In genomic region chr17:35994175-35994878, GRCm38 (mm10) we compare ENCODE assay signal across 8 mouse cellular contexts. TPM values are rescaled to one million over a fixed set of nuclear protein-coding genes. Genes with fewer than 3 reads are reported as not detected.
DNase-seq lines count a peak whose midpoint lies in the region; ATAC-seq and TF ChIP-seq lines count a peak whose summit lies in the region.

No protein-coding gene starts in this region.

- peak overlapping the region; percentile 62 for H3K4me2 ChIP-seq in embryonic facial prominence, embryonic 15.5 days (replicated peaks)
- H3K4me2 ChIP-seq in limb, embryonic 14.5 days (replicated peaks; ENCODE audit: low read depth, low read length, severe bottlenecking), result peak overlapping the region; percentile 77
- peak overlapping the region; percentile 69 for H3K4me2 ChIP-seq in midbrain, embryonic 16.5 days (ENCODE audit: low read length)

- H3K36me3 ChIP-seq in embryonic facial prominence, embryonic 15.5 days, result peaks cover 5% of the 10 kb centered on the region
- peaks cover 6% of the 10 kb centered on the region for H3K36me3 ChIP-seq in limb, embryonic 14.5 days (ENCODE audit: control insufficient read depth, insufficient read depth, low read length)
- H3K36me3 ChIP-seq in midbrain, embryonic 16.5 days (ENCODE audit: control insufficient read depth, insufficient read depth, low read length), result peaks cover 2% of the 10 kb centered on the region; the same call in 1 of the 2 replicates

- peak overlapping the region; percentile 54 for H3K9ac ChIP-seq in embryonic facial prominence, embryonic 15.5 days
- peak overlapping the region; percentile 56 for H3K9ac ChIP-seq in limb, embryonic 14.5 days (ENCODE audit: low read depth, low read length, severe bottlenecking)
- H3K9ac ChIP-seq in midbrain, embryonic 16.5 days (ENCODE audit: low read depth, low read length), result peak overlapping the region; percentile 60

- DNase-seq in 416B (ENCODE audit: low read depth), result peak; percentile 95
- peak; percentile 84 to 86 for DNase-seq in heart, adult 9 months (ENCODE audit: low spot score in 2 of 2)
- DNase-seq in kidney, adult 9 months, result peak; percentile 89
- peak; percentile 84 for DNase-seq in limb, embryonic 14.5 days (ENCODE audit: low spot score)
- DNase-seq in spleen, postnatal 10 days (ENCODE audit: low spot score in 2 of 2), result peak; percentile 69 to 84

- ATAC-seq in embryonic facial prominence, embryonic 15.5 days (ENCODE audit: insufficient number of reproducible peaks, low FRiP score, low TSS enrichment, low read depth), result peak; percentile 79
- peak; percentile 62 for ATAC-seq in limb, embryonic 14.5 days (ENCODE audit: low FRiP score, low read depth)
- peak; percentile 81 for ATAC-seq in midbrain, embryonic 16.5 days

- H3K27me3 ChIP-seq in embryonic facial prominence, embryonic 15.5 days, result no peaks in the 10 kb centered on the region
- H3K27me3 ChIP-seq in limb, embryonic 14.5 days (ENCODE audit: control insufficient read depth, insufficient read depth, low read length), result no peaks in the 10 kb centered on the region
- H3K27me3 ChIP-seq in midbrain, embryonic 16.5 days (ENCODE audit: control insufficient read depth, insufficient read depth, low read depth, low read length), result no peaks in the 10 kb centered on the region

- H3K27ac ChIP-seq in bone marrow, adult 2 months (ENCODE audit: control insufficient read depth, insufficient read depth, low read depth, low read length, poor library complexity), result peak overlapping the region; percentile 45
- H3K27ac ChIP-seq in embryonic facial prominence, embryonic 15.5 days (replicated peaks), result peak overlapping the region; percentile 75
- peak overlapping the region; percentile 48; the same call in 1 of the 2 replicates for H3K27ac ChIP-seq in limb, embryonic 14.5 days (replicated peaks; ENCODE audit: low read depth, low read length)
- H3K27ac ChIP-seq in midbrain, embryonic 16.5 days (ENCODE audit: low read length), result peak overlapping the region; percentile 80

- peaks cover 3% of the 10 kb centered on the region; the same call in 1 of the 2 replicates for H3K4me1 ChIP-seq in bone marrow, adult 2 months (ENCODE audit: control insufficient read depth, insufficient read depth, low read length)
- peaks cover 17% of the 10 kb centered on the region for H3K4me1 ChIP-seq in embryonic facial prominence, embryonic 15.5 days
- peaks cover 2% of the 10 kb centered on the region; the same call in 1 of the 2 replicates for H3K4me1 ChIP-seq in limb, embryonic 14.5 days (ENCODE audit: control insufficient read depth, insufficient read depth, low read length)
- peaks cover 19% of the 10 kb centered on the region for H3K4me1 ChIP-seq in midbrain, embryonic 16.5 days (ENCODE audit: control insufficient read depth, insufficient read depth, low read length)

- 2% methylated on average over 31 of the region's 31 CpGs for WGBS in bone marrow, adult 2 months
- WGBS in embryonic facial prominence, embryonic 15.5 days, result 2% methylated on average over 31 of the region's 31 CpGs
- WGBS in limb, embryonic 14.5 days, result 3% methylated on average over 31 of the region's 31 CpGs
- 2% methylated on average over 31 of the region's 31 CpGs for WGBS in midbrain, embryonic 16.5 days

- no peak for TF ChIP-seq CTCF in bone marrow, adult 2 months (IDR thresholded peaks at IDR 0.05; ENCODE audit: control insufficient read depth, insufficient read depth, low read length)

- H3K9me3 ChIP-seq in embryonic facial prominence, embryonic 15.5 days (replicated peaks), result no peaks in the 10 kb centered on the region
- no peaks in the 10 kb centered on the region for H3K9me3 ChIP-seq in limb, embryonic 14.5 days (ENCODE audit: control insufficient read depth, low read length)
- no peaks in the 10 kb centered on the region for H3K9me3 ChIP-seq in midbrain, embryonic 16.5 days (replicated peaks; ENCODE audit: control insufficient read depth, low read length, poor library complexity, severe bottlenecking)

- TF ChIP-seq POLR2A in bone marrow, adult 2 months (IDR thresholded peaks at IDR 0.05; ENCODE audit: borderline replicate concordance, control insufficient read depth, low read depth, low read length), result peak; percentile 86
- TF ChIP-seq POLR2A in limb, embryonic 14.5 days (IDR thresholded peaks at IDR 0.05; ENCODE audit: borderline replicate concordance, extremely low read depth, insufficient read depth, insufficient read length), result peak; percentile 58; the same call in 1 of the 2 replicates

- H3K4me3 ChIP-seq in bone marrow, adult 2 months (replicated peaks; ENCODE audit: control insufficient read depth, low read depth, low read length), result peak overlapping the region; percentile 82
- H3K4me3 ChIP-seq in embryonic facial prominence, embryonic 15.5 days (replicated peaks), result peak overlapping the region; percentile 64
- peak overlapping the region; percentile 58 for H3K4me3 ChIP-seq in limb, embryonic 14.5 days (replicated peaks; ENCODE audit: low read length)
- H3K4me3 ChIP-seq in midbrain, embryonic 16.5 days (ENCODE audit: low read depth, low read length), result peak overlapping the region; percentile 55

RNA-seq across cellular contexts. Expression of gene Prr3, which starts 14.3 kb away (rescaled TPM):
- polyA plus RNA-seq in bone marrow, adult 2 months (2011; ENCODE audit: insufficient read depth, insufficient read length, low replicate concordance, missing spikeins), result 23.0 and 34.5 TPM in 2 replicates
- 37.8 and 41.4 TPM in 2 replicates for polyA plus RNA-seq in embryonic facial prominence, embryonic 15.5 days (2015; fragmentation: Nextera tagmentation; extraction: Ambion mirVana)
- 57.8 and 62.8 TPM in 2 replicates for polyA plus RNA-seq in limb, embryonic 14.5 days (2012; rRNA removed)
- polyA plus RNA-seq in limb, embryonic 14.5 days (2014; fragmentation: Nextera tagmentation; extraction: Ambion mirVana), result 33.3 and 34.7 TPM in 2 replicates
- 102 and 107 TPM in 2 replicates for polyA plus RNA-seq in midbrain, embryonic 16.5 days (2015; fragmentation: Nextera tagmentation; extraction: Ambion mirVana)

RNA-seq across cellular contexts. Expression of gene Gnl1, which starts 14.7 kb away (rescaled TPM):
- 28.0 and 29.9 TPM in 2 replicates for polyA plus RNA-seq in bone marrow, adult 2 months (2011; ENCODE audit: insufficient read depth, insufficient read length, low replicate concordance, missing spikeins)
- polyA plus RNA-seq in embryonic facial prominence, embryonic 15.5 days (2015; fragmentation: Nextera tagmentation; extraction: Ambion mirVana), result 59.7 and 61.5 TPM in 2 replicates
- polyA plus RNA-seq in limb, embryonic 14.5 days (2012; rRNA removed), result 37.7 and 41.8 TPM in 2 replicates
- polyA plus RNA-seq in limb, embryonic 14.5 days (2014; fragmentation: Nextera tagmentation; extraction: Ambion mirVana), result 43.4 and 49.5 TPM in 2 replicates
- 63.3 and 66.8 TPM in 2 replicates for polyA plus RNA-seq in midbrain, embryonic 16.5 days (2015; fragmentation: Nextera tagmentation; extraction: Ambion mirVana)

RNA-seq across cellular contexts. Expression of gene Abcf1, which starts 24.8 kb away (rescaled TPM):
- polyA plus RNA-seq in bone marrow, adult 2 months (2011; ENCODE audit: insufficient read depth, insufficient read length, low replicate concordance, missing spikeins), result 77.2 and 120 TPM in 2 replicates
- polyA plus RNA-seq in embryonic facial prominence, embryonic 15.5 days (2015; fragmentation: Nextera tagmentation; extraction: Ambion mirVana), result 89.0 and 92.2 TPM in 2 replicates
- 73.4 and 83.1 TPM in 2 replicates for polyA plus RNA-seq in limb, embryonic 14.5 days (2012; rRNA removed)
- polyA plus RNA-seq in limb, embryonic 14.5 days (2014; fragmentation: Nextera tagmentation; extraction: Ambion mirVana), result 77.2 and 84.6 TPM in 2 replicates
- polyA plus RNA-seq in midbrain, embryonic 16.5 days (2015; fragmentation: Nextera tagmentation; extraction: Ambion mirVana), result 90.7 and 93.8 TPM in 2 replicates

RNA-seq across cellular contexts. Expression of gene H2-T24, which starts 26.0 kb away (rescaled TPM):
- 48.0 and 67.4 TPM in 2 replicates for polyA plus RNA-seq in bone marrow, adult 2 months (2011; ENCODE audit: insufficient read depth, insufficient read length, low replicate concordance, missing spikeins)
- 3.0 and 3.7 TPM in 2 replicates for polyA plus RNA-seq in embryonic facial prominence, embryonic 15.5 days (2015; fragmentation: Nextera tagmentation; extraction: Ambion mirVana)
- 0.14 and 0.42 TPM in 2 replicates for polyA plus RNA-seq in limb, embryonic 14.5 days (2012; rRNA removed)
- 1.5 and 3.3 TPM in 2 replicates for polyA plus RNA-seq in limb, embryonic 14.5 days (2014; fragmentation: Nextera tagmentation; extraction: Ambion mirVana)
- 8.0 and 8.8 TPM in 2 replicates for polyA plus RNA-seq in midbrain, embryonic 16.5 days (2015; fragmentation: Nextera tagmentation; extraction: Ambion mirVana)

RNA-seq across cellular contexts. Expression of gene H2-T23, which starts 38.3 kb away (rescaled TPM):
- polyA plus RNA-seq in bone marrow, adult 2 months (2011; ENCODE audit: insufficient read depth, insufficient read length, low replicate concordance, missing spikeins), result 60.1 and 94.6 TPM in 2 replicates
- 24.9 and 26.4 TPM in 2 replicates for polyA plus RNA-seq in embryonic facial prominence, embryonic 15.5 days (2015; fragmentation: Nextera tagmentation; extraction: Ambion mirVana)
- 13.5 and 15.0 TPM in 2 replicates for polyA plus RNA-seq in limb, embryonic 14.5 days (2012; rRNA removed)
- polyA plus RNA-seq in limb, embryonic 14.5 days (2014; fragmentation: Nextera tagmentation; extraction: Ambion mirVana), result 10.0 and 10.8 TPM in 2 replicates
- 4.1 and 4.8 TPM in 2 replicates for polyA plus RNA-seq in midbrain, embryonic 16.5 days (2015; fragmentation: Nextera tagmentation; extraction: Ambion mirVana)

Comparison
In these comparisons a context has a peak if more than half of its experiments do, and no peak if none do; other contexts are left out.
1. Peak in every context shown above with its lines: DNase-seq, ATAC-seq, H3K4me3 ChIP-seq and H3K27ac ChIP-seq.